Mouse (Mus musculus): Measurements from ENCODE around the gene Psmb6. TPM values are rescaled to one million over a fixed set of nuclear protein-coding genes. Genes with fewer than 3 reads are reported as not detected.
"Not testable (repeated sequence)": the region's sequence is repeated elsewhere in the genome, so short reads cannot be mapped to it uniquely, and the experiment has no call there.

Gene Psmb6
- total RNA-seq, 2 experiments from 2014 or later = 144 to 211 TPM

DNA sequence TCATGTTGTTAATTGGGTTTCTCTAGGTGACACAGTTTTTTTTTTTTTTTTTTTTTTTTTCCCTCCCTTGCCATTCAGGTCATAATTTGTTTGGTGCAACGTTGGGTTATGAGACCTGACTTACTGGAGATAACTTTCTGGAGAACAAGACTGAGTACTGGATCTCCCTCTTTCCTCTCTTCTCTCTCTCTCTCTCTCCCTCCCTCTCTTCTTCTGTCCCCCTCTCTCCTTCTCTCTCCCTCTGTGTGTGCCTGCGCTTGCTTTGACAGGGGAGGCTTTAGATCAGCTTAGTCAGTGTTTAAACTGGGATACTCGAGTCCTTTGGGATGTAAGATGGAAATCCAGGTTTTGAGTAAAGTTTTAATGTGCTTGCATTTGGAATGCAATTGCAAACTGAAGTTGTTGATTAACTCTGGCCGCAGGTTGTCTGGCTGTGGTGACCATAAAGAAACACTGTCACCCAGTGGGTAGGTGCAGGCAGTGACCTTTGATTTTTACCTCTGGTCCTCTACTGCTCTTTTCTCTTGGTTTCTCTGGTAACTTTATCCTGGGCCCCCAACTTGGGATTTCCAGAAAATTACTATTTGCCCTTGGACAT is 39.2 kb downstream of the Psmb6 start:
- ATAC-seq (ENCODE audit: poor library complexity, severe bottlenecking) = no peak

- no peak for ATAC-seq (ENCODE audit: poor library complexity, severe bottlenecking)
Measured at GRCm38 (mm10) chr11:70566586-70566985, 41.4 kb downstream of the Psmb6 start.

- not testable (repeated sequence) for ATAC-seq (ENCODE audit: poor library complexity, severe bottlenecking)
Measured at GRCm38 (mm10) chr11:70570614-70571013, 45.4 kb downstream of the Psmb6 start.

DNA sequence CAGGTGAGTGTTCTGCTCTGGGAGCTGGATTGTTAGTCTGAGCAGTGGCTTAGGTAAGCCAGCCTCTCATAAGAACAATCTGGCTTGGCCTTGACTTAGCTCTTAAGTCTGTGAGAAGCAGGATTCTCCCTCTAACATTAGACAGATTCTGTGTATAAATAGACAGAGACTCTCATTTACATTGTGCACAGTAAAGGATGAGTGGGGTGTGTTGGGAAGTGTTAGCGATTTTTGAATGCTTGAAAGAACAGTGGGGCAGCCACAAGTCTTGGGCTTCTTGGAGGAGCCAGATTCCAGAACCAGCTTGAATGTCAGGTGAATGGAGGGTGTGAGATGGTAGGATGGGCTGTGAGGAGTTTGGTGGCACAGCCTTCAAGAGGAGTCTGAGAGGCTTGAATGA is 46.5 kb downstream of the Psmb6 start:
- no peak for ATAC-seq (ENCODE audit: poor library complexity, severe bottlenecking)

GRCm38 (mm10) chr11:70572348-70572902 is 47.3 kb downstream of the Psmb6 start:
- no peak for ATAC-seq (ENCODE audit: poor library complexity, severe bottlenecking)

- no peak for ATAC-seq (ENCODE audit: poor library complexity, severe bottlenecking)
Measured at GRCm38 (mm10) chr11:70573872-70574271, 48.7 kb downstream of the Psmb6 start.

DNA sequence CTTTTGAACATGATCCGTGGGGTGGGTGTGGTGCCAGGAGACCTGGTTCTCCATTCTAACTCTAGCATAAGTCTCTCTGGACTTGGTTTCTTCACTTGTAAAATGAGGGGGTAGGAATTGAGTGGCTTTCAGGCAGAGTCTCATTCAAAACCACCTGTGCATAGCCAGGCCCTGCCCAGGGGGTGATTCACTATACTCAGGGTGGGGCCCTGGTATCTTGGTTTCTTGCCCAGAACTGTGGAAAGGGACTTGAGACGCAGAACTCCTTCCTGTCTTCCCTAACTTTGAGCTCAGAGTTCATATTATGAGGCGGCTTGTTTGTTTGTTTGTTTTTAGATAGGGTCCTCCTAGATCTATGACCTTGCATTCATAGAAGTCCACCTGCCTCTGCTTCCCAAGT is 52.0 kb downstream of the Psmb6 start:
- no peak for ATAC-seq (ENCODE audit: poor library complexity, severe bottlenecking)

Other genes with a start within 250 kb of the Psmb6 start
- gene Alox12e, start 202.7 kb upstream of the Psmb6 start, total RNA-seq (2015) = 0.98 and 1.5 TPM in 2 replicates
- gene Alox12e, start 202.7 kb upstream of the Psmb6 start, total RNA-seq (2017) = 1.2 and 1.7 TPM in 2 replicates
- 62.7 and 71.5 TPM in 2 replicates for gene Alox15, start 173.3 kb upstream of the Psmb6 start, total RNA-seq (2015)
- 72.8 and 74.4 TPM in 2 replicates for gene Alox15, start 173.3 kb upstream of the Psmb6 start, total RNA-seq (2017)
- gene Pelp1, start 115.3 kb upstream of the Psmb6 start, total RNA-seq (2015) = 12.1 and 13.2 TPM in 2 replicates
- 5.8 and 7.4 TPM in 2 replicates for gene Pelp1, start 115.3 kb upstream of the Psmb6 start, total RNA-seq (2017)
- gene Arrb2, start 92.7 kb upstream of the Psmb6 start, total RNA-seq (2015) = 140 and 157 TPM in 2 replicates
- gene Arrb2, start 92.7 kb upstream of the Psmb6 start, total RNA-seq (2017) = 125 and 141 TPM in 2 replicates
- gene Med11, start 73.4 kb upstream of the Psmb6 start, total RNA-seq (2015) = 42.2 and 64.0 TPM in 2 replicates
- gene Med11, start 73.4 kb upstream of the Psmb6 start, total RNA-seq (2017) = 47.8 and 55.3 TPM in 2 replicates
- 0.13 TPM in 1 of 2 replicates, not detected in the other for gene Zmynd15, start 65.9 kb upstream of the Psmb6 start, total RNA-seq (2015)
- gene Zmynd15, start 65.9 kb upstream of the Psmb6 start, total RNA-seq (2017) = 0.04 TPM in 1 of 2 replicates, not detected in the other
- gene Cxcl16, start 65.4 kb upstream of the Psmb6 start, total RNA-seq (2015) = 0.84 and 1.9 TPM in 2 replicates
- 1.2 and 1.7 TPM in 2 replicates for gene Cxcl16, start 65.4 kb upstream of the Psmb6 start, total RNA-seq (2017)
- gene Tm4sf5, start 20.1 kb upstream of the Psmb6 start, total RNA-seq (2015) = not detected in 2 replicates
- gene Tm4sf5, start 20.1 kb upstream of the Psmb6 start, total RNA-seq (2017) = not detected in 2 replicates
- gene Vmo1, start 10.8 kb upstream of the Psmb6 start, total RNA-seq (2015) = not detected in 2 replicates
- gene Vmo1, start 10.8 kb upstream of the Psmb6 start, total RNA-seq (2017) = not detected in 2 replicates
- not detected in 2 replicates for gene Gltpd2, start 6.2 kb upstream of the Psmb6 start, total RNA-seq (2015)
- not detected in 2 replicates for gene Gltpd2, start 6.2 kb upstream of the Psmb6 start, total RNA-seq (2017)
- gene Gm40193, start 7.6 kb downstream of the Psmb6 start, total RNA-seq (2015) = not detected in 2 replicates
- gene Gm40193, start 7.6 kb downstream of the Psmb6 start, total RNA-seq (2017) = not detected in 2 replicates
- 6.3 and 6.5 TPM in 2 replicates for gene Pld2, start 14.7 kb downstream of the Psmb6 start, total RNA-seq (2015)
- 7.3 and 11.1 TPM in 2 replicates for gene Pld2, start 14.7 kb downstream of the Psmb6 start, total RNA-seq (2017)
- gene Mink1, start 37.5 kb downstream of the Psmb6 start, total RNA-seq (2015) = 20.6 and 21.3 TPM in 2 replicates
- 12.7 and 17.5 TPM in 2 replicates for gene Mink1, start 37.5 kb downstream of the Psmb6 start, total RNA-seq (2017)
- gene 4930544D05Rik, start 90.5 kb downstream of the Psmb6 start, total RNA-seq (2015) = not detected in 2 replicates
- gene 4930544D05Rik, start 90.5 kb downstream of the Psmb6 start, total RNA-seq (2017) = not detected in 2 replicates
- 0.36 TPM in 1 of 2 replicates, not detected in the other for gene Chrne, start 93.8 kb downstream of the Psmb6 start, total RNA-seq (2015)
- 0.41 and 1.2 TPM in 2 replicates for gene Chrne, start 93.8 kb downstream of the Psmb6 start, total RNA-seq (2017)
- 0.20 and 0.23 TPM in 2 replicates for gene Gp1ba, start 113.8 kb downstream of the Psmb6 start, total RNA-seq (2015)
- 0.04 TPM in 1 of 2 replicates, not detected in the other for gene Gp1ba, start 113.8 kb downstream of the Psmb6 start, total RNA-seq (2017)
- gene Rnf167, start 121.9 kb downstream of the Psmb6 start, total RNA-seq (2015) = 75.6 and 82.1 TPM in 2 replicates
- 57.4 and 60.0 TPM in 2 replicates for gene Rnf167, start 121.9 kb downstream of the Psmb6 start, total RNA-seq (2017)
- 78.9 and 93.0 TPM in 2 replicates for gene Slc25a11, start 122.1 kb downstream of the Psmb6 start, total RNA-seq (2015)
- gene Slc25a11, start 122.1 kb downstream of the Psmb6 start, total RNA-seq (2017) = 63.4 and 66.1 TPM in 2 replicates
- 1,800 and 1,907 TPM in 2 replicates for gene Pfn1, start 129.3 kb downstream of the Psmb6 start, total RNA-seq (2015)
- gene Pfn1, start 129.3 kb downstream of the Psmb6 start, total RNA-seq (2017) = 869 and 896 TPM in 2 replicates
- 6.3 and 7.8 TPM in 2 replicates for gene Eno3, start 131.8 kb downstream of the Psmb6 start, total RNA-seq (2015)
- 5.9 and 8.2 TPM in 2 replicates for gene Eno3, start 131.8 kb downstream of the Psmb6 start, total RNA-seq (2017)
- gene Spag7, start 144.0 kb downstream of the Psmb6 start, total RNA-seq (2015) = 78.5 and 83.3 TPM in 2 replicates
- 67.0 and 83.5 TPM in 2 replicates for gene Spag7, start 144.0 kb downstream of the Psmb6 start, total RNA-seq (2017)
- 24.5 and 27.0 TPM in 2 replicates for gene Camta2, start 162.7 kb downstream of the Psmb6 start, total RNA-seq (2015)
- 6.4 and 12.5 TPM in 2 replicates for gene Camta2, start 162.7 kb downstream of the Psmb6 start, total RNA-seq (2017)
- not detected in 2 replicates for gene Inca1, start 174.8 kb downstream of the Psmb6 start, total RNA-seq (2015)
- 0.57 TPM in 1 of 2 replicates, not detected in the other for gene Inca1, start 174.8 kb downstream of the Psmb6 start, total RNA-seq (2017)
- gene Kif1c, start 175.2 kb downstream of the Psmb6 start, total RNA-seq (2015) = 6.7 and 7.7 TPM in 2 replicates
- gene Kif1c, start 175.2 kb downstream of the Psmb6 start, total RNA-seq (2017) = 17.4 and 21.6 TPM in 2 replicates
- 1.9 and 4.8 TPM in 2 replicates for gene Zfp3, start 238.8 kb downstream of the Psmb6 start, total RNA-seq (2015)
- 2.1 and 2.8 TPM in 2 replicates for gene Zfp3, start 238.8 kb downstream of the Psmb6 start, total RNA-seq (2017)

Data from megakaryocyte, adult 5-6 weeks (primary cell).